Mouse (Mus musculus): ENCODE data around the gene Setdb1.

- no peak for TF ChIP-seq EP300 (IDR thresholded peaks at IDR 0.05; ENCODE audit: low read length)
- TF ChIP-seq CTCF (conservative IDR thresholded peaks at IDR 0.05 in 1 of 2, IDR thresholded peaks at IDR 0.05 in 1 of 2; ENCODE audit: low read depth in 2 of 2, low read length in 2 of 2), result no peak; a peak in 1 of 4 replicates
- TF ChIP-seq ZNF384 (IDR thresholded peaks at IDR 0.05; ENCODE audit: low read depth, low read length), result no peak
- no peak for TF ChIP-seq POLR2A (IDR thresholded peaks at IDR 0.05; ENCODE audit: low read depth, low read length)
- TF ChIP-seq TCF12 (IDR thresholded peaks at IDR 0.05; ENCODE audit: low read depth, low read length), result no peak
- TF ChIP-seq PAX5 (IDR thresholded peaks at IDR 0.05; ENCODE audit: low read length), result no peak
- no peak for TF ChIP-seq USF1 (IDR thresholded peaks at IDR 0.05; ENCODE audit: low read depth, low read length)
- no peak for TF ChIP-seq KAT2A (IDR thresholded peaks at IDR 0.05; ENCODE audit: insufficient replicate concordance, low read length)
- no peak for TF ChIP-seq ZC3H11A (IDR thresholded peaks at IDR 0.05; ENCODE audit: low read depth, low read length)
- TF ChIP-seq NELFE (IDR thresholded peaks at IDR 0.05; ENCODE audit: low read depth, low read length), result no peak
Measured at GRCm38 (mm10) chr3:95274453-95274852, 82.5 kb downstream of the Setdb1 start.
